Mouse (Mus musculus): ENCODE data around the gene Olfr142.

- TF ChIP-seq EP300 (optimal IDR thresholded peaks at IDR 0.05) (no peak), CTCF (IDR thresholded peaks at IDR 0.05; ENCODE audit: low read depth) (no peak)
Observed at GRCm38 (mm10) chr2:90292741-90293140, 35.3 kb upstream of the Olfr142 start, which contains the start of gene Olfr1272.
